Mouse (Mus musculus) cerebellum, adult 2 months (tissue): ENCODE measurements around the gene Cers5. TPM values are rescaled to one million over a fixed set of nuclear protein-coding genes. Genes with fewer than 3 reads are reported as not detected.

ENCODE experiments used
- DNase-seq, 2 experiments: peaks; one replicate each; pipeline ENCODE4 v3.0.0; 2021
- H3K27ac ChIP-seq: fragments of 200-500 bp; 2 replicates; pipeline ENCODE4 v1.5.1; 2012; ENCODE audit warnings: low read length, control low read depth, inconsistent platforms; ENCODE audit not compliant: insufficient read depth
- H3K27me3 ChIP-seq: fragments of 200-500 bp; 2 replicates; pipeline ENCODE4 v1.6.1; 2012; ENCODE audit warnings: inconsistent platforms, mild to moderate bottlenecking, low read length, moderate library complexity; ENCODE audit not compliant: control insufficient read depth, insufficient read depth
- H3K4me1 ChIP-seq: fragments of 200-500 bp; 2 replicates; pipeline ENCODE4 v1.6.1; 2011; ENCODE audit warnings: low read length; ENCODE audit not compliant: control insufficient read depth, insufficient read depth
- H3K4me3 ChIP-seq: fragments of 200-500 bp; replicated peaks from 2 replicates; pipeline ENCODE3; 2011; ENCODE audit warnings: mild to moderate bottlenecking, low read depth, low read length, control low read depth; ENCODE audit not compliant: insufficient read depth
- CTCF ChIP-seq: fragments of 200-500 bp; IDR thresholded peaks from 2 replicates; pipeline ENCODE4 v1.5.1; 2011; ENCODE audit warnings: low read depth, mild to moderate bottlenecking, control low read depth, low read length, moderate library complexity, borderline replicate concordance; ENCODE audit not compliant: insufficient read depth
- POLR2A ChIP-seq: fragments of 200-500 bp; IDR thresholded peaks from 2 replicates; pipeline ENCODE4 v1.6.1; 2011; ENCODE audit warnings: low read length, control low read depth, borderline replicate concordance; ENCODE audit not compliant: insufficient read depth
- WGBS: fragments of 180-500 bp; shearing (Covaris S2); methylation state at CpG from one replicate; pipeline ENCODE4 v1.1.7; 2018; 5-methylcytosine and 5-hydroxymethylcytosine counted together
- polyA plus RNA-seq: library from polyadenylated mRNA; depleted of rRNA; stranded (reverse); fragments of >200 nt; gene quantifications from 2 replicates; pipeline ENCODE4 v1.2.3, GENCODE M21; 2012

The Cers5 gene
- polyA plus RNA-seq, 1 experiment, result 40.2 TPM

GRCm38 (mm10) chr15:99726549-99726948 is 46.1 kb downstream of the Cers5 start:
- TF ChIP-seq CTCF (no peak), POLR2A (no peak)

GRCm38 (mm10) chr15:99725341-99726155 is 47.1 kb downstream of the Cers5 start, which contains the start of gene Cox14:
TSS of gene Cox14 (plus strand) at chr15:99725618.
- peak; percentile 98 for DNase-seq
- Histone ChIP-seq H3K4me3 (peak within 1 kb of the TSS; percentile 80), H3K27me3 (no peaks in the 10 kb centered on the region), H3K27ac (peak within 1 kb of the TSS; percentile 91), H3K4me1 (peaks cover 25% of the 10 kb centered on the region)
- WGBS, result under 1% methylated on average over 67 of the region's 68 CpGs
- TF ChIP-seq POLR2A (peak; percentile 81), CTCF (peak; percentile 90)

More at GRCm38 (mm10) chr15:99726549-99726948, 46.1 kb downstream of the Cers5 start:
- H3K27me3 ChIP-seq, result no peaks in the 10 kb centered on the region
- H3K27ac ChIP-seq, result no peak overlapping the region
- H3K4me3 ChIP-seq, result peak overlapping the region; percentile 80
- no peak for DNase-seq
- 49% methylated on average over 2 of the region's 2 CpGs for WGBS
- H3K4me1 ChIP-seq, result peaks cover 22% of the 10 kb centered on the region

GRCm38 (mm10) chr15:99724292-99725021 is 48.2 kb downstream of the Cers5 start:
- 0 out of 2 replicates have a peak, but pooled peaks have one; percentile 15 for TF ChIP-seq POLR2A
- TF ChIP-seq CTCF, result no peak; the same call in 1 of the 2 replicates
- peak; percentile 73 to 75 for DNase-seq
- H3K27me3 ChIP-seq, result no peaks in the 10 kb centered on the region
- H3K27ac ChIP-seq, result peak overlapping the region; percentile 91
- WGBS, result 6% methylated on average over 16 of the region's 16 CpGs
- peak overlapping the region; percentile 74 for H3K4me3 ChIP-seq
- H3K4me1 ChIP-seq, result peaks cover 26% of the 10 kb centered on the region

DNA sequence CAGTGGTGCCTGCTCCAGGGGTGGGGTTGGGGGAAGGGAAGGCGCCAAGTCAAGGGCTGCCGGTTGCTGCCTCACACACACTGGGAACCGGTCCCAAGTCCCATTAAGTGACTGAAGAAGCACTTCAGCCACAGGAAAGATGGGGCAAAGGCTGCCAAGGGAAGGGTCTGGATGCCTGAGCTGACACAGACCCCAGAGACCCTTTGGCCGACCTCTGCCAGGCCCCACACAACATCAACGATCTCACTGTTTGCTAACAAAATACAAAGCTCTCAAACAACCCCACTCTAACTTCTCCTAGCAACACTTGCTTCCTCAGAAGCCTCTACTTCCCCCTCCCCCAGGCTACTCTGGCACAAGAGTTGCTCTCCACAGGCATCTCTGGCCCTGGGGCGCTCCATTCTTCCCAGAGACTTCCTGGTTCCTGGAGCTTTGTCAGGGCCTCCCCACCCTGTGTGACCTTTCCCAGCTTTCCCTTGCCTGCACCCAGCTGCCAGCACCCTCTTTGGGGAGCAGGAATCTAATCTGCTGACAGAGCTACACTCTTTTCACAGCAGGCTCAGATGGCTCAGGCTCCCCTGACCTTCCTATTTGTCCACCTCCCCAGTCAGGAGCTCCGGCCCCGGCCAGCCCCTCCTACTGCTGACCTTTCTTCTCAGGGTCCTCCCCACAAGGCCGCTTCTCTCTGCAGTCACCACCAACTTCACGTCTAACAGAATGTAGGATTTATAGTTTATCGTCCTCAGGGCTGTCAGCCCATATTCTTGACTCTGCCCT is 49.0 kb downstream of the Cers5 start:
- TF ChIP-seq CTCF, result no peak
- no peak for TF ChIP-seq POLR2A
- Histone ChIP-seq H3K27me3 (no peaks in the 10 kb centered on the region), H3K4me3 (no peak overlapping the region), H3K4me1 (peaks cover 30% of the 10 kb centered on the region), H3K27ac (peak overlapping the region; percentile 91)
- DNase-seq, result peak; percentile 62 to 69
- 18% methylated on average over 11 of the region's 11 CpGs for WGBS

DNA sequence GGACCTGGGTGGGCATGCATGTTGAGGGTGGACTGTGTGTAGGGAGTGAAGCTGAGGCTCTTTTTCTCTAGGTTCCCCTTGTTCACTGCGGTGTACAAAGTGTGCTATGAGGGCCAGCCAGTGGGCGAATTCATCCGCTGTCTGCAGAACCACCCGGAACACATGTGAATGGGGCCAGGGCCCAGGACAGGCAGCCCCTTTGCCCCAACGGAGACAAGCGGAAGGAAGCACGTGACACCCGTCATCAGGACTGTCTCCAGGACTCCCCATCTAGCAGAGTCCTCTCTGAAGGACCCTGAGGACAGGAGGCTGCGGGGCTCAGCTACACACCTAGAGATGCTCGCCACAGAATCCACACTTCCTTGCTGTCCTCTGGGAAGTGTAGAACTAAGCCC is 49.6 kb downstream of the Cers5 start:
- Histone ChIP-seq H3K27me3 (no peaks in the 10 kb centered on the region), H3K27ac (peak overlapping the region; percentile 91), H3K4me1 (peaks cover 33% of the 10 kb centered on the region), H3K4me3 (no peak overlapping the region)
- DNase-seq, result peak in 1 of 2 experiments; percentile 43
- no peak for TF ChIP-seq POLR2A
- no peak for TF ChIP-seq CTCF
- WGBS, result 51% methylated on average over 10 of the region's 10 CpGs

GRCm38 (mm10) chr15:99721921-99722743 is 50.6 kb downstream of the Cers5 start:
- no peak overlapping the region for H3K4me3 ChIP-seq
- H3K27ac ChIP-seq, result no peak overlapping the region
- peaks cover 39% of the 10 kb centered on the region for H3K4me1 ChIP-seq
- no peak for TF ChIP-seq POLR2A
- TF ChIP-seq CTCF, result no peak
- peak in 1 of 2 experiments; percentile 32 for DNase-seq
- WGBS, result 84% methylated on average over 25 of the region's 25 CpGs
- no peaks in the 10 kb centered on the region for H3K27me3 ChIP-seq

DNA sequence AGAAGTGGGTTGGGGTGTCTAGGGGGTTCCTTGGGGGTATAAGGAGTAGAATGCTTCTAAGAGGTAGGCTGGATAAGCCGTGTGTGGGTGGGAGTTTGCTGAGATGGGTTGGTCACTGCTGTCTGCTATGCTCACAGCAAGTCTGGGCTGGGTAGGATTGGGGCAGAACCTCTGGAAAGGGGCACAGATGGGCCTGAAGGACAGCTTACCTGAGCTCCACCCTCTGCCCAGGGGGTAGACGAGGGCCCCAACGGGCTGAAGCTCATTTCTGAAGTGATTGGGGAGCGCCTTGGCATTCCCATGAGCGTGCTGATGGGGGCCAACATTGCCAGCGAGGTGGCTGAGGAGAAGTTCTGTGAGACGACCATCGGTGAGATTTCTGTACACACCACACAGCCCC is 52.8 kb downstream of the Cers5 start:
- Histone ChIP-seq H3K27me3 (no peaks in the 10 kb centered on the region), H3K4me1 (peaks cover 61% of the 10 kb centered on the region), H3K4me3 (no peak overlapping the region), H3K27ac (peak overlapping the region; percentile 23; the same call in 1 of the 2 replicates)
- no peak for DNase-seq
- TF ChIP-seq POLR2A (no peak), CTCF (no peak)
- WGBS, result 68% methylated on average over 8 of the region's 8 CpGs
